Mouse (Mus musculus): ENCODE measurements around the gene Anapc15-ps.

Anapc15-ps gene

GRCm38 (mm10) chr10:95669872-95670271 is 3.4 kb downstream of the Anapc15-ps start:
- no peak for DNase-seq (ENCODE audit: low spot score in 2 of 2)

GRCm38 (mm10) chr10:95669034-95669433 is 4.2 kb downstream of the Anapc15-ps start:
- no peak for DNase-seq (ENCODE audit: low spot score in 2 of 2)

- DNase-seq (ENCODE audit: low spot score in 2 of 2), result no peak
Observed at GRCm38 (mm10) chr10:95667371-95668030, 5.8 kb downstream of the Anapc15-ps start.

DNA sequence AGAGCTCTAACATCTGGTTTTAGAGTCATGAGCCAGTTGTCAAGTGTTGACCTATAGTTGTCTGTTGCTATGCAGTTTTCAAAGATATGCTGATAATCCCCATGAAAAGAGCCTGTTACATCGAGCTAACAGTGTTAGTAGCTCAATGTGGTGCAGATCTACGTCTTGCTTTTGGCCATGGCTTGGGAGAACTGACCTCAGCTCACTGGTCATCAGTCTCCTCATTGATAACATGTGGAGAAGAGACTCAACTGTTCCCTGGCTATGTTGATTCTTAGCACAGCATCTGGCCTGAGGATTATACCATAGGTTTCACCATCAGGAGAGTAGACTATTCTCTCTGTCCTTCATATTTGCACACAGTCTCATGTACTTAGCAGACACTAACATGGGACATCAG is 6.5 kb downstream of the Anapc15-ps start:
- DNase-seq (ENCODE audit: low spot score in 2 of 2), result no peak

- DNase-seq (ENCODE audit: low spot score in 2 of 2), result no peak
Observed at GRCm38 (mm10) chr10:95665426-95665990, 7.7 kb downstream of the Anapc15-ps start.

DNA sequence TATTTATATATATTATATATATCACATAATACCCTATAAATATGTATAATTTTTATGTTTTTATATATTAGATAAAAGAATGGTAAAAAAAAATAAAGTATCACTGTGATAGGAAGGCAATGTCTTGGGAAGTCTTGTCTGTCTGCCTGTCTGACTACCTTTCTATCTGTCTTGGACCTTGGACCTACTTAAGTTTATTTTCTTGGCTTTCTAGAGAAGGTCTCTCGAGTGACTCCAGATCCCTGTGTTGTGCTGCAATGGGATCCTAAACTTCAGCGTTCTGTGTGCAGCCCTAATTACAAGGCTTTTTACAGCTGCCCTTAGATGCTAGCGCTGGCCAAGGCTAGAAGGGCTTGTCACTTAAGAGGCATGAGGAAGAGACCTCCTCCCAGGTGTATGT is 8.6 kb downstream of the Anapc15-ps start:
- no peak for DNase-seq (ENCODE audit: low spot score in 2 of 2)

DNA sequence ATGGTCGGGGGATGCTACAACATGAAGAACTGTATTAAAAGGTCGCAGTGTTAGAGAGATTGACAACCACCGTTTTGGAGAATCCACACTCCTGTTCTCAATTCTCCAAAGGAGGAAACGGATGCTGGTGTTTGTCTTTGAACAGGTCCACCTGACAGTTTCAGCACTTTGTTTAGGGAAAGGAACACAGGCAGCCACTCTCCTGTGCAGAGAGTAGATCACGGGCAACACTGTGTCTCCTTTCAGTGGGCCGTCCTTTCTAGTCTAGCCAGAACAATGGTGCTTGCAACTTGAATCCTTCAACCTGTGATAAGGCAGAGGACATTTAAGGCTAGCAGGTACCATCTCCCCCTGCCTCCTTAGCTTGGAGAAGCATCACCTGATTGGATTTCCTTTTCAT is 12.9 kb downstream of the Anapc15-ps start:
- DNase-seq (ENCODE audit: low spot score in 2 of 2), result no peak

- no peak for DNase-seq (ENCODE audit: low spot score in 2 of 2)
Observed at GRCm38 (mm10) chr10:95659471-95660150, 13.6 kb downstream of the Anapc15-ps start.

- no peak for DNase-seq (ENCODE audit: low spot score in 2 of 2)
Observed at GRCm38 (mm10) chr10:95658836-95659343, 14.4 kb downstream of the Anapc15-ps start.

DNA sequence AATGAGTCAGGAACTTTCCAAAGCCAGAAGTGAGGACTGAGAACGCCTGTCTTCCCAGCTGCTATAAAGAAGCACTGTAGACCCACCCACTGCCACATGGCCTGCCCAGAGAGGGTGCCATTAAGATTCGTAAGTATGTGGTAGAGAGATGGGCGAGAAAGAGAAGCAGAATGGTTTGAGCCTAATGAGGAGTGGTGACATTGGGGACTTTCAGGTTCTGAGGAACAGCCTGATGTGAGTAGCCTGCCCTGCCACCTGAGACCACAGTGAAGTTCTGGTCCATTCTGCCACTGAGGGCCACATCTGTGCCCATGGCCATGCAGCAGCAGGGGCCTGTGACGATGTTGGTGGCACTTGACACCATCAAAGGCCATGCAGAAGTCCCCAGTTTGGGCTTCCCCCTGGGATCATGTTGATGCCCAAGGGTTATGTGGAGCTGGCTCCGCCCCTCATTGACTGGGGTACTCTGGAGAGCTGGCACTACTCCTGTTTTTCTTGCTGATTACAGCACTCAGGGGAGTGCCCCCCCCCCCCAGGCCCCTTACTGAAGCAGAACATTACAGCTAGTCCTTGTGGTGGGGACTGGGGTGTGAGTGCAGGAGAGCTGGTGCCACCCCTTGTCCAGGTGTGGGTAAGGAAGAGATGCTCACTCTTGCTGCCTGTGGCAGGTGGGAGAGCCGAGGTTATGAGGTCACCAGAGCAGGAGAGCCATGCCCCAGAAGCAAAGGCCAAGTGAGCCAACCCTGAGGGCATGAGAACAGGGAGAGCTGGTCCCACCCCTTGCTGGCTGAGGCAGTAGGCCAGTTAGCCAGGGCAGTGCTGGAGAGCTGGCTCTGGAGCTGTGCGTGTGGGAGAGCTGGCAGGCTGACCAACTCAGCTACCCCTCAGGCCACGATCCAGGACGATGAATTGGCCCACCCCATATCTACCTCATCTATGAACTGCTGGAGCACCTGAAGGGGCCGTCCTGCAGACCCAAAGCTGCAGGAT is 16.7 kb downstream of the Anapc15-ps start:
- DNase-seq (ENCODE audit: low spot score in 2 of 2), result no peak

GRCm38 (mm10) chr10:95652131-95652530 is 21.1 kb downstream of the Anapc15-ps start:
- no peak for DNase-seq (ENCODE audit: low spot score in 2 of 2)

DNA sequence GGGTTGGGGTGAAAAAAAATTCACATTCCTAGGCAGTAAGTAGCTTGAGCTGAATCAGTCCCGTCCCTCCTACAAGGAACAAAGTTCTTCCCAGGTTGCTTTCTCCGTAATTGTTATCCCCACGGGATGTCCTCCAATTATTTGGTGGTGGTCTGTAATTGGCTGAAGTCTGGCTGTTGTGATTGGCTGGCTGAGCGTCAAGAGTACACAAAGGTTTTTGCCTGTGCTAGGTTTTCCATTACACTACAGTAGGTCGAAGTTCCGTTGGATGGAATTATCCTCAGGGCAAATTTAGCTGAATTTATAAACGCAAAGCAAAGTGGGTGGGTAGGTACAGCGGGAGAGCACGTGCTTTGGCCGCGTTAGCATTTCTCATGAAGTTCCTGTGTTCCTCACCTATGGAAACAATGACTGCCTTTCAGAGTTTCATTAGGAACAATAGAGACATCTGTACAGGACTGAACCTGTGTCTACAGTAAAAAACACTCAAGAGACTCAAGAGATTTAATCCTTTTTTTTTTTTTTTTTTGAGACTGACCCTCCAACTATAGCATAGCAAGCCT is 24.8 kb downstream of the Anapc15-ps start:
- no peak for DNase-seq (ENCODE audit: low spot score in 2 of 2)

DNA sequence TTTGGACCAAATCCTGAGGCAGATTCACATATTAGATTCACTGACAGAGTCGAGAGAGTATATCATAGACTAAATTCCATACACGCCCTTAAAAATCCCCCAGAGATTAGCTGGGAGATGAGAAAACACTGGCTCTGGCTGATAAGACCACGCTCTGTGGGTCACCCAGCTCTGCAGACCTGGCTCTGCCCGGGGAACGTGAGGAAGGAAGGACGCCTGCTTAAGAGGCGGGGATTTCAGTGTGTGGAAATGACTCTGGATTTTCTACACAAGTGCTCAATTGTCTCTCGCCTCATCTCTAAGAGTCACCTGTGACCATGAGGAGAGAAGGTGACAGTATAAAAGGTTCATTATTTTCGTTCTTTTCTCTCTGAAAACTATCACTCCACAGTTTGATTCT is 26.1 kb downstream of the Anapc15-ps start:
- no peak for DNase-seq (ENCODE audit: low spot score in 2 of 2)

GRCm38 (mm10) chr10:95646576-95646975 is 26.7 kb downstream of the Anapc15-ps start:
- no peak for DNase-seq (ENCODE audit: low spot score in 2 of 2)

DNA sequence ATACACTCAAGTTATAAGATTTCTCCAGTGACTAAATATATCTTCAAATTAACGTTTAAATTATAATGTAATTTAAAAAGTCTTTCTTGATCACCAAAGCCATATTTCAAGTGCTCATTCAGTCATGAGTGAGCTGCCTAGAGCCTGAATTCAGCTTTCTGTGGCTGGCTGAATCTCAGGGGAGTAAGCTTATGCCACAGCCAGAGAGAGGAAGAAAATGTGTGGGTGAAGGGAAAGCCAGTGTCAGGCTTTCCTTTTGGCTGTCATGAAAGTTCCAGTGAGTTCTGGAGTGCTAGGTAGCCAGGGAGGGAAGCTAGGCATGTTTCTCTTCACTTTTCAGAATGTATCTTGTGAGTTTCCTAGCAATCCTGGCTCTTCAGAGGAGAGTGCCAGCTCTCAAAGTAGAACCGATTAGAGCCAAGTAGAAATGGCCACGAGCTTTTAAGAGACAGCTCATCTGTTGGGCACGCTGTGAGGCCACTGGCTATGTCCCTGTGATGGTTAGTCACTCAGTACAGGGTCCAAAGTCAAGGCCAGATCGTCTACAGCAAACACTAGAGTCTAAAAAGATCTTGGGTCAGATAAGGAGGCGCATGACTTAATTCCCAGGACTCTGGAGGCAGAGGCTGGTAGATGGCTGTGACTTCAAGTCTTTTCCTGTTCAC is 29.4 kb downstream of the Anapc15-ps start:
- DNase-seq (ENCODE audit: low spot score in 2 of 2), result no peak

DNA sequence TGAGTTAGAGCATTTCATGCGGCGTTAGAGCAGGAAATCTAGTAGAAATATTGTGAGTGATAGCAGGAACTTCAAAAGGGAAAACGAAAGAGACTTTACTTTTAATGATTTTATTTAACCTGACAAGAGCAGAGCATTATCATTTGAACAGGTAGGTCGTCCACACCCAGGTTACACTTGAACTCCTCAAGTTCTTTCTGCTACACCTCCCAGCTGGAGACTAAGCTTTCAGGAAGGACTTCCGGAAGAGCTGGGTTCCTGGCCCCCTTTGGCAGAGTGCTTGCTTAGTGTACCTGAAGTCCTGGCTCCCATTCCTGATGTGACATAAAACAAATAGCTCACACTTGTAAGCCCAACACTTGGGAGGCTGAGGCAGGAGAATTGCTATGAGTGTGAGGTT is 30.2 kb downstream of the Anapc15-ps start:
- no peak for DNase-seq (ENCODE audit: low spot score in 2 of 2)

- no peak for DNase-seq (ENCODE audit: low spot score in 2 of 2)
Observed at GRCm38 (mm10) chr10:95641335-95641734, 31.9 kb downstream of the Anapc15-ps start.

DNA sequence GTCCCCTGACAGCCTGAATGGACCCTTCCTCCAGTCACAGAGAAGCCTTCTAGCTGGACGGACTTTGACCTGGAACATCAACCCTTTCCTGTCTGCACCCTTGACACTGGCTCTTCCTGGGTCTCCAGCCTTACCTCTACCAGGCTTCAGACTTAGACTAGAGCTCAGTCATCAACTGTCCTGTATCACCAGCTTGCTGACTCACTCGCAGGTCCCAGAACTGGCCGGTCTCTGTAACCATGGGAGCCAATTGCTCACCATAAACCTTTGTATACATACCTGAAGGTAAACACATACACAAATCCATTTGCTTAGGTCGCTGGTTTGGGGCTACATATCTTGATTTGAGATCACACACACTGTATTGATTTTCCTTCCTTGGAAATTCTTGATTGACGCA is 33.8 kb downstream of the Anapc15-ps start:
- no peak for DNase-seq (ENCODE audit: low spot score in 2 of 2)

DNA sequence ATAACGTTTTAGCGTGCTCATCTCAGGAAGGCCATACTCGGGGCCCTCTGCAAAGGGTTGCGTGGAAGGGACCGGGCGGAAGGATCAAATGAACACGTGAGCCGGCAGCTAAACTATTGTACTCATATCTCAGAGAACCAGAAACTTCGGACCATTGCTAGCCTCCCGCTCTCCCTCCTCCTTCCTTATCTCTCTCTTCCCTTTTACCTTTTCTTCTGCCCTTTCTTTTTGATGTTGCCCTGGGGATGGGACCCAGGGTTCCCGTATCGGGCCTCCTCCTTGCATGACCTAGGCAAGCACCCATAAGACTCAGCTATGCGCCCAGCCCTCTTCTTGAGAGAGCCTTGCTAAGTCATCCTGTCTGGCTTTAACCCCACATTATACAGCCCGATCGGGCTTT is 38.5 kb downstream of the Anapc15-ps start:
- no peak for DNase-seq (ENCODE audit: low spot score in 2 of 2)

DNA sequence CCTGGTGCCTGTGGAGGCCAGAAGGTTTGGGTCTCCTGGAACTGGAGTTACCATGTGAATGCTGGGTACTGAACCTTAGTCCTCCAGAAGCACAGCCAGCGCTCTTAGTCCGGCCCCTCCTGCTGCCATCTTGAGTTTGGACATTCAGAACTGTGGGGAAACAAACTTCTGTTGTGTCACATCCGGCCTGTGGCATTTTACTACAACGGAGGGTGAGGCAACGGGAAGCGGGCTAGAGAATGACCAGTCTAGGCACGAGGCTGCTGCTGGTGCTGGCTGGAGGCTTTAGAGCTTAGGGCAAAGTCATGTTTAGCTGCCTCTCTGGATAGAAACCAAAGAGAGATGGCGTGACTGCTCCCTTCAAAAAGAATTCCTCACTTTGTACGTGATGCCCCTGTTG is 39.0 kb downstream of the Anapc15-ps start:
- no peak for DNase-seq (ENCODE audit: low spot score in 2 of 2)

GRCm38 (mm10) chr10:95631568-95631967 is 41.7 kb downstream of the Anapc15-ps start:
- no peak for DNase-seq (ENCODE audit: low spot score in 2 of 2)

Measured in thymus, postnatal 10 days (tissue).